Mouse (Mus musculus): ENCODE data around the gene Cad. TPM values are rescaled to one million over a fixed set of nuclear protein-coding genes. Genes with fewer than 3 reads are reported as not detected.

The Cad gene
- polyA plus RNA-seq, 1 experiment from 2014 or later: 45.4 TPM

Other genes with a start within 250 kb of the Cad start
- gene Mapre3, start 240.1 kb upstream of the Cad start, polyA plus RNA-seq (2016; fragmentation: Nextera tagmentation; extraction: Ambion mirVana): 58.4 and 60.5 TPM in 2 replicates
- gene Tmem214, start 186.8 kb upstream of the Cad start, polyA plus RNA-seq (2016; fragmentation: Nextera tagmentation; extraction: Ambion mirVana): 52.5 and 56.4 TPM in 2 replicates
- gene Agbl5, start 166.1 kb upstream of the Cad start, polyA plus RNA-seq (2016; fragmentation: Nextera tagmentation; extraction: Ambion mirVana): 28.8 TPM in 2 replicates
- 302 and 315 TPM in 2 replicates for gene Ost4, start 147.0 kb upstream of the Cad start, polyA plus RNA-seq (2016; fragmentation: Nextera tagmentation; extraction: Ambion mirVana)
- gene Emilin1, start 141.4 kb upstream of the Cad start, polyA plus RNA-seq (2016; fragmentation: Nextera tagmentation; extraction: Ambion mirVana): 39.1 and 52.4 TPM in 2 replicates
- gene Khk, start 133.3 kb upstream of the Cad start, polyA plus RNA-seq (2016; fragmentation: Nextera tagmentation; extraction: Ambion mirVana): 4.7 and 7.7 TPM in 2 replicates
- 6.4 and 7.3 TPM in 2 replicates for gene Cgref1, start 109.2 kb upstream of the Cad start, polyA plus RNA-seq (2016; fragmentation: Nextera tagmentation; extraction: Ambion mirVana)
- gene Preb, start 94.4 kb upstream of the Cad start, polyA plus RNA-seq (2016; fragmentation: Nextera tagmentation; extraction: Ambion mirVana): 131 and 133 TPM in 2 replicates
- gene Tcf23, start 86.1 kb upstream of the Cad start, polyA plus RNA-seq (2016; fragmentation: Nextera tagmentation; extraction: Ambion mirVana): not detected in 2 replicates
- gene Atraid, start 6.5 kb upstream of the Cad start, polyA plus RNA-seq (2016; fragmentation: Nextera tagmentation; extraction: Ambion mirVana): 96.6 and 100 TPM in 2 replicates
- gene Slc5a6, start 5.9 kb upstream of the Cad start, polyA plus RNA-seq (2016; fragmentation: Nextera tagmentation; extraction: Ambion mirVana): 11.1 and 12.1 TPM in 2 replicates
- not detected in 2 replicates for gene Dnajc5g, start 51.5 kb downstream of the Cad start, polyA plus RNA-seq (2016; fragmentation: Nextera tagmentation; extraction: Ambion mirVana)
- gene Slc30a3, start 53.5 kb downstream of the Cad start, polyA plus RNA-seq (2016; fragmentation: Nextera tagmentation; extraction: Ambion mirVana): 2.3 and 2.9 TPM in 2 replicates
- gene Trim54, start 61.9 kb downstream of the Cad start, polyA plus RNA-seq (2016; fragmentation: Nextera tagmentation; extraction: Ambion mirVana): not detected in 2 replicates
- gene Ucn, start 84.0 kb downstream of the Cad start, polyA plus RNA-seq (2016; fragmentation: Nextera tagmentation; extraction: Ambion mirVana): not detected in 2 replicates
- 47.0 and 47.2 TPM in 2 replicates for gene Mpv17, start 99.5 kb downstream of the Cad start, polyA plus RNA-seq (2016; fragmentation: Nextera tagmentation; extraction: Ambion mirVana)
- 1.7 and 2.1 TPM in 2 replicates for gene Gm29609, start 125.1 kb downstream of the Cad start, polyA plus RNA-seq (2016; fragmentation: Nextera tagmentation; extraction: Ambion mirVana)
- gene Gtf3c2, start 125.4 kb downstream of the Cad start, polyA plus RNA-seq (2016; fragmentation: Nextera tagmentation; extraction: Ambion mirVana): 102 and 110 TPM in 2 replicates
- gene Snx17, start 138.4 kb downstream of the Cad start, polyA plus RNA-seq (2016; fragmentation: Nextera tagmentation; extraction: Ambion mirVana): 138 and 141 TPM in 2 replicates
- gene Eif2b4, start 138.7 kb downstream of the Cad start, polyA plus RNA-seq (2016; fragmentation: Nextera tagmentation; extraction: Ambion mirVana): 65.0 and 72.0 TPM in 2 replicates
- 14.3 and 17.7 TPM in 2 replicates for gene Zfp513, start 147.5 kb downstream of the Cad start, polyA plus RNA-seq (2016; fragmentation: Nextera tagmentation; extraction: Ambion mirVana)
- 169 TPM in 2 replicates for gene Ppm1g, start 165.9 kb downstream of the Cad start, polyA plus RNA-seq (2016; fragmentation: Nextera tagmentation; extraction: Ambion mirVana)
- gene Nrbp1, start 186.1 kb downstream of the Cad start, polyA plus RNA-seq (2016; fragmentation: Nextera tagmentation; extraction: Ambion mirVana): 137 and 139 TPM in 2 replicates
- gene Gm9970, start 186.5 kb downstream of the Cad start, polyA plus RNA-seq (2016; fragmentation: Nextera tagmentation; extraction: Ambion mirVana): 0.54 and 0.89 TPM in 2 replicates
- gene Krtcap3, start 196.9 kb downstream of the Cad start, polyA plus RNA-seq (2016; fragmentation: Nextera tagmentation; extraction: Ambion mirVana): 4.7 and 6.7 TPM in 2 replicates
- gene Ift172, start 236.3 kb downstream of the Cad start, polyA plus RNA-seq (2016; fragmentation: Nextera tagmentation; extraction: Ambion mirVana): 46.1 and 47.8 TPM in 2 replicates
- 62.2 and 66.3 TPM in 2 replicates for gene Fndc4, start 241.3 kb downstream of the Cad start, polyA plus RNA-seq (2016; fragmentation: Nextera tagmentation; extraction: Ambion mirVana)
- gene Gckr, start 242.7 kb downstream of the Cad start, polyA plus RNA-seq (2016; fragmentation: Nextera tagmentation; extraction: Ambion mirVana): 0.24 TPM in 1 of 2 replicates, not detected in the other

Data from forebrain, embryonic 12.5 days (tissue).